Mouse (Mus musculus) monocyte, adult 2 months (primary cell): ENCODE measurements at regions not wholly inside any gene's neighbourhood (a gene's known extent, or its start where the extent isn't known, plus 50 kb on each side); places are given as distances from the start of the nearest gene placed in this dataset.

ENCODE experiments used
- DNase-seq, 2 experiments: peaks; one replicate each; pipeline ENCODE4 v3.0.0; 2022; ENCODE audit warnings: low spot score in 2 of 2, low read depth in 1 of 2

DNA sequence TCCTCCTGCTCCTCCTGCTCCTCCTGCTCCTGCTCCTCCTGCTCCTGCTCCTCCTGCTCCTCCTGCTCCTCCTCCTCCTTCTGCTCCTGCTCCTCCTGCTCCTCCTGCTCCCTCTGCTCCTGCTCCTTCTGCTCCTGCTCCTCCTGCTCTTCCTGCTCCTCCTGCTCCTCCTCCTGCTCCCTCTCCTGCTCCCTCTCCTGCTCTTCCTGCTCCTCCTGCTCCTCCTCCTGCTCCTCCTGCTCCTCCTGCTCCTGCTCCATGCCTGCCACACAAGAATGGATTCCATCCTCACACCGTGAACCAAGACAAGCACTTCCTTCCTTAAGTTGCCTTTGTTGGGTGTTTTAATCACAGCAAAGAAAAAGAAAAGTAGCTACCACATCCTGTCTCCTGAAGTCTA, 144.4 kb upstream of the A230072I06Rik start:
- no peak for DNase-seq

DNA sequence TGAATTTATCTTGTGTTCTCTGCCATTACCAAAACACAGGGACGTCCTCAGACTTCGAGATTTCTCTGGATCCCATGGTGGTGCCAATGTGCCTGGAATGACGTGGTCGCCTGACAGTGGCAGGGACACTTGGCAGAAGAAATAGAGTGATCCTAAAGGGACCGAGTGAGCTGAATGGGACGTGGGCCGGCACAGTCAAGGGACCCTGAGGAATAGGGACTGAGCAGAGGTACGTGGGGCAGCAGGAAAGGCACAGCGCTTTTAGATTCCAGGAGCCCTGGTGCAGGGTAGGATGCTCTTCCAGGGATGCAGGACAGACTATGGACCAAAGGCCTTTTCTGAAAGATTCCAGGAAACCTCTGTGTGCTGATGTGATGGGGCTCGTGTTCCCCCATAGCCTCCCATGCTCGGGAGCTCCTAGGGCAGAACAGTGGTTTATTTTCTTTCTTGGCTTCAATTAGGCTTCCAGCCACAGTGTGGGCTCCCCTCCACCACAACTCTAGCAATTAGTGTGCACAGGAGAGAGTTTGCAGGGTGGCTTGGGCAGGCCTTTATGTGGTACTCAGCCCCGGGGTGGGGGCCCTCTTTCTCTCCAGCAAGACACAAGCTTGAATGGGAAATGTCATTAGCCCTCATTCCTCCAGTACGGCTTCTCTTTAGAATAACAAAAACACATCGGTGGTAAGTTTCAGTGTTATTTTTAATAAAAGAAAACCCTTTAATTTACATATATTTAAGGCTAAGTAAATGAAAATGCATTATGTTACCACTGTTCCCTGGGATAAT, 143.0 kb upstream of the A230072I06Rik start:
- DNase-seq, result no peak

DNA sequence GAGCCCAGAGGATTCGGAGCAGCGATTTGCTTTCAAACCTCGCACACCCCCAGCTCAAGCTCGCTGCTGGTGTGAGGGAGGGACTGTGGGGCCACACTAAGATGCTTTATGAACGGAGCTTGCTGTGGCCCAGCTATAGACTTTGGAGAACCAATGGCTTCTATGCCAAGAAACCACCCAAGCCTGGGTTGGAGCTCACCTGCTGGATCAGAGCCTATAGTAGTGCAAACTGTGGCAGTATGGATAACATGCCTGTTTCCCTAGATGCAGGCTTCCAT, 142.5 kb upstream of the A230072I06Rik start:
- DNase-seq, result no peak

DNA sequence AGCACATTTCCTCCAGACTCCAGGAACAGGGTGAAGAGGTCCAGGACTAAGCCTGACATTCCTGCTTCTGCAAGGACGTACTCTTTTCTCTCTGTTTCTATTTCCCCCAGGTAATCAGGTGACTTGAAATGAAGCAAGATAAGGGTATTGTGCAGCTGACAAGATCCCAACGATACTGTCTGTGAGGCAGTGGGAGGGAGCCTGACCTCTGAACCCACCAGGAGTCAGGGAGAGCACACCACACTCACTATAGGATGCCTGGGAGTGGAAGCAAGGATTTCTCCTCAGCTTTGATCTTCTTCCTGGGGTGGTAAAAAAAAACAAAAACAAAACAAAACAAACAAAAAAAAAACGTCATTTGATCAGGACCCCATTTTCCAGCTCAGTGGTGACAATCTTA, 141.1 kb upstream of the A230072I06Rik start:
- DNase-seq, result no peak

DNA sequence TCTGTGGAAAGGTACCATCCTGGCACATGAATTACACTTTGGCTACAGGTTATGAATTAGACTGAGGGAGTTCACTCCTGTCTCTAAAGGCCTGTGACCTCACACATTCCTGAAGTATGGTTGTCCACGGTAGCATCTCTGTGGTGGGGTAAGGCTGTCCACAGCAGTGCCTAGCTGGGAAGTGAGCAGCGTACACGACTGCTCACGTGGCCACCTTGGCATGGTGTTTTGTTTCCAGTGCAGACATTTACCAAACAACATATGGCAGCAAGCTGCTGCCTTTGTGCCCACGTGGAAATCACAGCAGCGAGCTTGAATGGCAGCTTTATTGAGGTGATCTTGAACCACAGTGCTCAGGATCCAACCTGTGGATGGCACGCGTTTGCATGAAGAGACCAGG, 140.7 kb upstream of the A230072I06Rik start:
- no peak for DNase-seq

DNA sequence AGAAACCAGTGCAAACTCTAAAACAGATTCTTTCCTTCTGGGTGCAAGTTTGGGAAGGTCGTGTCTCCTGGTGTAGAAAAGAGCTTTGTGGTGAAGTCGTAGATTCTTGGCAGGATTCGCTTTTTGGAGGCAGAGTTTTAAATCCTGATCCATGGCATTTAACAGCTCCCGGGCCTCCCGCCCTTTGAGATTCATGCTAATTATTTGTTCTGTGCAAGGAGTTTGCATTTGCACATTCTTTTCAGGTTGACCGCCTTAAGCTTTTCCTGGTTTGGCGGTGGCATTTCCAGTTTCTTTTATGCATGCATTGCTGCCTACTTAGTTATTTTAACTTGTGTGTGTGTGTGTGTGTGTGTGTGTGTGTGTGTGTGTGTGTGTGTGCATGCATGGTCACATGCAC, 126.9 kb upstream of the A230072I06Rik start:
- no peak for DNase-seq

DNA sequence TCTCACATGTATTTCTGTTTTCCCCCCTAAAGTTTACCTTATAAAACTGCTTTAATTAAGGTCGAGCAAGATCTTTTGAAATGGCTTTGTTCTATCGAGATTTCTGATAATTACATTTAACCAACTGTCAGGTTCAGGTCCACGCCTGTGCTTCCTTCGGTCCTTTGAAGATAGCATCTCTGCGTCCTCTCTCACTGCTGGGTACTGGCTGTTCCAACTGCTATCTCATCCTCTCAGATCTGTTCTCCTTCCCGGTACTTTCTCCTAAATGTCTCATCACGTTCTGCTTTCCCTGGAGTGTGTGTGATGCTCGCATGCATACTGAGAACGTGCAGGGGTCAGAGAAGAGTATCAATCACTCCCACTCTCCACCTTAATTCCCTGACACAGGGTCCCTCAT, 125.8 kb upstream of the A230072I06Rik start:
- no peak for DNase-seq

DNA sequence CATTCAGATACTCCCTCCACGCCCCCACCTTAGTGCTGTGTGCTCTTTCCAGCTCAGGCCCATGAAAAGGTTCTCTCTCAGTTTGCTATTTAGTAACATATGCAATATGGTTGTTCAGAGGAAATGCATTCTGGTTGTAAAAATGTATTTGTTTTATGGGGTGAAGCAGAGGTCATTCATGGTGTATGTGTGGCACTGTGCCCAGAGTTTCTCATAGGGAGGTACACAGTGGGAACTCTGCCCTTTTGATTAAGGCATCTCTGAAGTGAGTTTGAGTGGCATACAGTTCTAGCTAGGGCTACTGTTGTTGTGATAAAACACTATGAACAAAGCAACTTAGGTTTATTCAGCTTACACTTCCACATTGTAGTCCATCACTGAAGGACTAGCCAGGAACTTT, 121.7 kb upstream of the A230072I06Rik start:
- DNase-seq, result no peak

DNA sequence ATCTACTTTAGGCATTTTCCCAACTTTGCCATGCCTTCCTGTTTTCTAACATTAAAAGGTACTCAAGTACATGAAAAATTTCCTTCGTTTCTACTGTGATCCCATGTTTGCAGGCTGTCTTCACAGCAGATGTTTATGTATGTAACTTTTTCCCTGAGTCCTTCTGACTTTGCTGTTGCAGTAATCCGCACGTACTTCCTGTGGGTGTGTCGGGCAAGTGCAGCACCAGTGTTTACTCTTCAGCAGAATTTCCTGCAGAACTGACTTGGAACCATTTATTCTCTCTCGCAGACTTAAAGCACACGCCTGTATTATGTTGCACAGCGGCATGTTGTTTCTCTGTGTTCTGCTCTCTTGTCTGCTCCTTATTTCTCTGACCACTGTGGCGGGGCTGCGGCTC, 120.4 kb upstream of the A230072I06Rik start:
- no peak for DNase-seq

DNA sequence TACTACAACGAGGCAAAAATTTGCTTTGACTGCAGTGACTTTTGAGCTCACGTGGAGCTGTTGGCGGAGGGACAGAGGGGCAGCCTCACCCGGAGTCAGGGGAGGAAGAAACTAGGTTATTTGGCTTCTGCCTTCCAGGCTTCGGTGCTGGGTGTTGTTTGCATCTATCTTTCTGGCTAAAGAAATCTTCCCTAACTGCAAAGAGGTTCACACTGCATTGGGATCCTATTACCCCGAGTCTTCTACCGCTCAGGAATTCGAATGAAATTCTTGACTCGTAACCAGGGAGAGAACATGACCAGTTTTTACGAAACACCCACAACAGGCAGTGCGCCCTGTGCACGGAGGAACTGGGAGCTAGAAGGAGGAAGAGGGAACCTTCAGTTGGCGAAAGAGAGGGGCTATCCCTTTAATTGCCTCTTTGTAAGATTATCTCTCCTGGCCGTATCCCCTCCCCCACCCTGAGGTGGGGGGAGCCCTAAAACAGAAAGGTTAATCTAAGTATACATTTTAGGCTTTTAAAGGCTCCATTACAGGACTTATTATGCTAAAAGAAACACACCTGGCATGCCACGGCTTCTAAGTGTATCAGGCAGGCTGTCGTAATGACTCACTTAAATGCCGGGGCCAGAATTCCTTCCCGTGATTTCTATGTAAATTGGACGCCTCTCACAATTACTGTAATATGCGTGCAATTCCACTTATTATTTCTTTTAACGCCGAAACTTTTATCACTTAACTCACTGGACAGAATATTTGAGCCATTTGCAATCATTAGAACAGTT, 115.5 kb upstream of the A230072I06Rik start:
- no peak for DNase-seq

DNA sequence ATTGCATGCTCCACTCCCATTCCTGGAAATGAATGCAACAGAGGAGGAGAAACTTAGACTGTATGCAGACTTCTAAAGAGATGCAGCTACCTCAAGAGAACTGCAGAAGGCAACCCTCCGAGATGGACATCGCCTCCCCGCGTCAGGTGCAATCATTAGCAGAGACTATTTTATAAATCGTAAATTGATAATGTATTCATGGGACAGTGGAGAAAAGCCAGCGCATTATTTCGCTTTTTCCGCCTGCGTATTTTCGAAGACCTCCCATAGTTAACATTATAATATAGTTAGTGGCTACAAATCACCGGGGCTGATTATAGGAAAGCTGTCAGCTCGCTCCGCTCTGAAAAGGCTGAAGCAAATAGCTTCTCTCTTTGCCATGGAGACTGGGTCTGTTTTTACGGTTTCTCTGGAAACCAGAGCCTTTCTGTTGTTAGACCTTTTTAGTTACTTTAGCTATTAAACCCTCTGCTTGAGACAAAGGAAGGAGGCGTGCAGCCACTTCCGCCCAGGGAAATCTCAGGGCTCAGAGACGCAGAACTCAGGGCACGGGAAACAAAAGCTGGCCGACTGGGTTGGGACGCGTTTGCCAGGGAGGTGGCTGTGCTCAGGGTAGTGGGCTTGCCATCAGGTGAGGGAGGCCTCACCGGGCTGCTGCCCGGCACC, 113.0 kb upstream of the A230072I06Rik start:
- no peak for DNase-seq

DNA sequence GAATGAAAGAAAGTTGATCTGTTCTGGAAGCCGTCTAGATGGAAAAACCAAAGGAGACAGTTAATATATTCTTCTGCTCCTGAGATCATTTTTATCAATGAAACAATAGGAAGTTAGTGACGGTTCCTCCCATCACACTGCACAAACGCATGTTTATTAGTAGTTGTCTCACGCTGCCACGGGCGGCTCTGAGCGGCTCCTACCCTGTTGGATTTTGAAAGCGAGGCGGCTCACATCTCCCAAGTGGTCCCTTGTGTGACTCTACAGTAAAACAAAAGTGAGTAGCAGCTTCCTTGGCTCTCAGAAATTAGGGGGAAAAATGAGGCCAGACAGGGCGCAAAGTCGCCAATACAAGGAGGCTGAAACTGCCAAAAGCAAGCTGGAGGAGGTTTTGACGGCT, 106.8 kb upstream of the A230072I06Rik start:
- DNase-seq, result no peak

DNA sequence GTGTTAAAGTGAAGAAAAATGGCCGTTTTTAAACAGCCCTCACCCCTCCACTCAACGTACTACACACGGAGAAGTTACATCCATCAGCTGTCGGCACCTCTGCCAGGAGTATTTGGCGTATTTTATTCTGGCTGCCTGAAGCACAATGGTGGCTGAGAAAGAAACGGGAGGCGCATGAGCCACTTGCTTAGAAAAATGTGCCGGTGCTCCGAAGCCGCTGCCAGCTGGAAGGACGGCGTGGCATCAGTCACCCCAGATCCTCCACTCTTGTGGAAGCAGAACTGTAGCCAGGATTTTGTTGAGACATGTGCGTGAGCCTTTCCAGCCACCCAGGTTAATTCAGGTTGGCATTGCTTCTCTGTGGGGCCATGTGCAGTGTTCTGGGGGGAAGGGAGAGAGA, 103.1 kb upstream of the A230072I06Rik start:
- no peak for DNase-seq

DNA sequence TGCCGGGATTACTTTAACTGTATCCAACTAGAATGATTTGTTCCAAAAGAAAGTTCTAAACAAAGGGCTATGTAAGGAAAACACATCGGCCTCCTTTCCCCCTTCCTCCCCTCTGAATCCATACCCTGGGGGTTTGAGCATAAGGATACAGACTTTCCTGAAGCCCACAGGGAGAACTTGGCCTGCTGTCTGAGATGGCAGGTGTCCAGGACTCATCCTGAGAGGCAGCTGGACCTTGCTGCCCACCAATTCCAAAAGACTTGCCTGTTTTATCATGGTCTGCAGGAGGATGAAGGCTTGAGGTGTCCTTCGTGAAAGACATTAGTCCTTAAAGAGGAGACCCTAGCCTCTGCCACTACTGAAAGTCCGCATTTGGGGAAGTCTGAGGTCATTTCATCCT, 94.0 kb upstream of the A230072I06Rik start:
- no peak for DNase-seq

DNA sequence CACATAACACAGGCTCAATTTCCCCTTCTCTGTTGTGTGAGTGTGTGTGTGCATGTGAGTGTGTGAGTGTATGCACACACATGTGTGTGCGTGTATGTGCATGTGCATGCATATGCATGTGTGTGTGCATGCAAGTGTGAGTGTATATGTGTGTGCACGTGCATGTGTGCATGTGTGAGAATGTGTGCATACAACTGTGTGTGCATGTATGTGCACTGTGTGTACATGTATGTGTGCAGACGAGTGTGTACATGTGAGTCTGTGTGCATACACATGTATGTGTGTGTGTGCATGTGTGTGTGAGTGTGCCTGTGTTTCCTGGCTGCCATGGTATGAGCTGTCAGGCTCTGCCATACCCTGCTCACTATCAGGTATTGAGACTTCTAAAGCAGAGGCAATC, 91.3 kb upstream of the A230072I06Rik start:
- DNase-seq, result no peak

DNA sequence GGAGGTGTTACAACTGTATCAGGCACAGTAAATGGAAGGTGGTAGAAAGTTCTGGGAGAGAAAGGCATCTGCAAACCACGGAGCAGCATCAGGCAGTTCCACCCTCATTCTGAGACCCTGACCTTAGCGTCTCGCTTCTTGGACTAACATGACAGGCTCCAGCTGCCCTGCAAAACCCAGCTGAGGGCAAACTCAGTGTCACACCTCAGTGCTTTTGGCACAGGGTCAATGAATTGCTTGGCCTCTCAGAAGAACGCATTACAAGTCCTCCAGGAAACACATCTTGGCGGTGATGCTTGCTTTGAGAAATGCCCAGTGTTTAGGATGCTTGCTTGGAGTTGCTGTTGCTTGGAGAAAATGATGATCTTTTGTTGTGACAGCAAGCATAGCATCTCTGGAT, 90.2 kb upstream of the A230072I06Rik start:
- DNase-seq, result no peak

DNA sequence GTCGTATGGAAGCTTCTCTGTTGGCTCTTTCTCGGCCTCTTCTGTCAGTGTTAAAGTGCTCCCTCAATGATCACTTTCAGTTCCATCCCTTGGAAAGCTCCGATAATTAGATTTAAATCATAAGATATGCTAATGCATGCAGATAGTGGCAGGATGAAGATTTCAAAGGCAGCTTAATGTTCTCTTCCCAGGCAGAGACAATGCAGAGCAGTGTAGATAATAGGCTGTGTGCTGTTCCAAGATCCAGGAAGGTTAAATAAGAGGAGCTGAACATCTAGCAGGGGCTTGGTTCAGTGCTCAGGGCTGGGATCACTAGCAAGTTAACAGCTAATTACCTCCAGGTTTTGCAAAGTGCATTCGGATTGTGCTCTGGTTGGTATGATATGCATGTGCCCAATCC, 89.7 kb upstream of the A230072I06Rik start:
- no peak for DNase-seq

DNA sequence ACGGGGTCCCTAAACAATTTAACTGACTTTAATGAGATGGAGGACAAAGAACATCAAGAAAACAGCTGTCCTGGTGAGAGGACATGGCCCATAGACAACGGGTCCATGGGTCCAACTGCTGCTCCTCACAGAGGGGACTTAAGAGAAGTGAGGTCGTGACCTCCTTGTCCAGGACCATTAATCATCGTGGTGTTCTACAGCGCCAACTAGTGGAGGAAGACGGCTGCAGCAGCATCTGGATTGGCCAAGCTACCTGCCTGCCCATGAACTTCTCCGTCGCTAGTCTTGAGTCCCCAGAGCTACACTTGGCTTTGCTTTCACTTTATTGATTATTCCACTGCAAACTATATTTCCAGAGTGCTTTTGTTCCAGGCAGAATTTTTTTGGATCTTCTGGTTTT, 86.6 kb upstream of the A230072I06Rik start:
- no peak for DNase-seq

DNA sequence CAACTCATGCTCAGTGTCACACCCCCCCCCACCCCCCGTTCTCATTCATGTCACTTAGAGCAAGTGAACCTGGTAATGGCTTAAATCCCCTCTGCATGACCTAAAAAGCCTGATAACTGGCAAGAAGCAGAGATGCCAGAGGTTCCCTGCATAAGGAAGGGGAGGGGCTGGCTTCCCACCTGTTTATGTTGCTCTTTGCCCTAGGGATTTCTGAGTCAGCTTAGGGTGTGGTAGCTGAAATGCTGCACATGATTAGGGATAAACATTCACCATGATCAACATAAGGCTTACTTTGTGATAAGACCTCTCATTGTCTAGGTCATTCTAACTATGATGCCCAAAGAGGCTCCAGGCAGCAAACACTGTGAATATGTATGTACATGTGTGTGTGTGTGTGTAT, 72.7 kb upstream of the A230072I06Rik start:
- DNase-seq, result no peak

DNA sequence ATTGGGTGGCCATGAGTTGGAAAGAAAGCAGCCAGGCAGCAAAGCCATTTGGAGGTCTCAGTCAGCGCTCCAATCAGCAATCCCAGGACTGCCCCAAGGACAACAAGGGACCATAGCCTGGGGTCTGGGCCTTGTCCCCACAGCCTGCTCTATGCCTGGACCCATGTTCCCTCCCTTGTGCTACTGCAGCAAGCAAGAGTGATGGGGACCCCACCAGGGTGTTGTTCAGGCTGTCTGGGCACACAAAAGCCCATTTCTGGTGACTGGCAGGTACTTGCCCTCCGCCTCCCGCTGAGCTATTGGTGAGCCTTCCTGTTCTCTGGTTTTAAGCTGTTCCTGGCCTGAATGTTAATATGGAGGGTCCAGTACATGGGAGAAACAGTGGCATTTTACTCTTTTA, 71.2 kb upstream of the A230072I06Rik start:
- no peak for DNase-seq

DNA sequence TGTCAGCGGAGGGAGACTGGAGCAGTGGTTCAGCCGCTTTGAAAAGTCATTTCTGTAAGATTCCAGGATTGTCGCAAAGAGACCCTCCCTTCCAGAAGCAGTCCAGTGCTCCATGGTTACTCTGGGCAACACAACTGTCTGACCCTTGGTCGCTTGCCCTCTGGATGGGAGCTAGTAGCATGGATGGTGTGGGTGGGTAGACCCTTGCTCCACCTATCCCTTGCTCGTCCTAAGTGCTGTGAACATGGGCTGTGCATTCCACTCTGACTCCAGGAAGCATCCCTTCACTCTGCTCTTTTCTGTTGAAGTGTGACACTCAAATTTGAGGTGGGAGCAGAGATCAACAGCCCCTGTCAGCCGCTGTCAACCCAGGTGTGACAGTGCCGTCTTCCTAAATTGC, 64.8 kb upstream of the A230072I06Rik start:
- DNase-seq, result no peak

DNA sequence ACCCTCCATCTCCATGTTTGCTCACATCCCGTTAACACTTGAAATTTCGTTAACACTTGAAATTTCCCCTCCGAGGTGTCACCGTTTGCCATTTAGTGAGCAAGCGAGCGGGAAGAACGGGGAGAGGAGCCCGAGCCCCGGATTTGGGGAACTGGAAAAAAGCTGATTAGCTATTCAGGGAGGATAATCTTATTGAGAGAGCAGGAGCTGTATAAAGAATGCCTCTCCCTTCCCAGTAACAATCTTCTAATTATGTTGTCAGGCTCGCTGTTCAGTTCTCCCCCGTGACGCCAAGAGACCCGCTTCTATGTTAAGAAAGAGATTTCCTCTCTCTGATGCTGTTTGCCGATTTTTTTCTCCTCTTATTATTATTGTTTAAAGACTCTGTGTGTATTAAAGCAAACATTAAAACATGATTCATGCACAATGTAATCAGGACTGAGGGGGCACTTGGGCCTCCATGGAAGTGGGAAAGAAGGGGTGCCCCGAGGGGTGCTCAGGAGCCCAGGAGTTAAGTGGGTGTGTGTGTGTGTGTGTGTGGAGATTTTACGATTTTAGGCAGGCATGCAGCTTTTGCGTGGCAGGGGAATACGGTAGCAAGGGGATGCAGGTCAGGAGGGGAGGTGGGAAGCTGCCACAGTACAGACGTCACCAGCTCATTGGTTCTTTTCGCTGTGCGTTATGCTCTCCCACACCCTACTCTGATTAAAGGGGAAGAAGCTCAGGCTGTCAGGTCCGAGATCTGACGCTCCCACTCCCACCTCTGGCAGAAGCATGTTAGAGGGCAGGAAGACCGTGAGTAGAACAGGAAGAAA, 64.2 kb upstream of the A230072I06Rik start:
- no peak for DNase-seq
